Mouse (Mus musculus) cerebellum, adult 2 months (tissue): ENCODE measurements around the gene Hivep2. TPM values are rescaled to one million over a fixed set of nuclear protein-coding genes. Genes with fewer than 3 reads are reported as not detected.

Experiments
- DNase-seq, 2 experiments: peaks; one replicate each; pipeline ENCODE4 v3.0.0; 2021
- H3K27ac ChIP-seq: fragments of 200-500 bp; 2 replicates; pipeline ENCODE4 v1.5.1; 2012; ENCODE audit warnings: low read length, control low read depth, inconsistent platforms; ENCODE audit not compliant: insufficient read depth
- H3K27me3 ChIP-seq: fragments of 200-500 bp; 2 replicates; pipeline ENCODE4 v1.6.1; 2012; ENCODE audit warnings: inconsistent platforms, mild to moderate bottlenecking, low read length, moderate library complexity; ENCODE audit not compliant: control insufficient read depth, insufficient read depth
- H3K4me1 ChIP-seq: fragments of 200-500 bp; 2 replicates; pipeline ENCODE4 v1.6.1; 2011; ENCODE audit warnings: low read length; ENCODE audit not compliant: control insufficient read depth, insufficient read depth
- H3K4me3 ChIP-seq: fragments of 200-500 bp; replicated peaks from 2 replicates; pipeline ENCODE3; 2011; ENCODE audit warnings: mild to moderate bottlenecking, low read depth, low read length, control low read depth; ENCODE audit not compliant: insufficient read depth
- CTCF ChIP-seq: fragments of 200-500 bp; IDR thresholded peaks from 2 replicates; pipeline ENCODE4 v1.5.1; 2011; ENCODE audit warnings: low read depth, mild to moderate bottlenecking, control low read depth, low read length, moderate library complexity, borderline replicate concordance; ENCODE audit not compliant: insufficient read depth
- POLR2A ChIP-seq: fragments of 200-500 bp; IDR thresholded peaks from 2 replicates; pipeline ENCODE4 v1.6.1; 2011; ENCODE audit warnings: low read length, control low read depth, borderline replicate concordance; ENCODE audit not compliant: insufficient read depth
- WGBS: fragments of 180-500 bp; shearing (Covaris S2); methylation state at CpG from one replicate; pipeline ENCODE4 v1.1.7; 2018; 5-methylcytosine and 5-hydroxymethylcytosine counted together
- polyA plus RNA-seq: library from polyadenylated mRNA; depleted of rRNA; stranded (reverse); fragments of >200 nt; gene quantifications from 2 replicates; pipeline ENCODE4 v1.2.3, GENCODE M21; 2012

The Hivep2 gene
- polyA plus RNA-seq, 1 experiment, result 55.2 TPM

DNA sequence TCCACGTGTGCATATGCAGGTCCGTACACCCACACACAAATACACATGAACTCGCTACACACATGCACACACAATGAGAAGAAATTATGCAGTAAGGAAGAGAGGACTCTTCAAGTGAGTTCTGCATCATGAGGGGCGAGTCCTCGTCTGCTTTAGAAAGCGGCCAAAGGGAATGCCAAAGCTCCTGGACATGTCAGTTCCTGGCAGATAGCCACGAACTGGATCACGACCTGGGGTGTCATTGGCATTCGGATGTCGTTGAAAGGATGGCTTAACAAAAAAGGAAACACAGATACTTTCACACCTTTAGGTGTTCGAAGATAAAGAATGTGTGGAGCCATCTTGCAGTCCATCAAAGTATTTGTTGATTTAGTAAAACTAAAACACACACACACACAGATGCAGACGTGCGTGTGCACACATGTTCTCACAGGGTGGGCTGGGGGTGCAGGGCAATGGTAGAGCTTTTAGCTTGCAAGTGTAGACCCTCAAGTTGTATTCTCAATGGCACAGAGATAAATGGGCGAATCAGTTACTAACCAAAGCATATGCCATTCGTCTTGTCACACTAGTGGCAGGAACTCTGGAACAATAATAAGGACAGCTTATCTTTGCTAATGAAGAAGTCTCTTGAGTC is 99.0 kb downstream of the Hivep2 start:
- Histone ChIP-seq H3K4me3 (no peak overlapping the region), H3K27ac (no peak overlapping the region), H3K27me3 (no peaks in the 10 kb centered on the region), H3K4me1 (peaks cover 36% of the 10 kb centered on the region)
- TF ChIP-seq POLR2A (no peak), CTCF (no peak)
- DNase-seq, result peak in 1 of 2 experiments; percentile 51
- 31% methylated on average over 15 of the region's 15 CpGs for WGBS

- 48% methylated on average over 4 of the region's 4 CpGs for WGBS
- Histone ChIP-seq H3K27me3 (no peaks in the 10 kb centered on the region), H3K4me1 (peaks cover 42% of the 10 kb centered on the region), H3K4me3 (no peak overlapping the region), H3K27ac (no peak overlapping the region)
- DNase-seq, result no peak
- no peak for TF ChIP-seq POLR2A
- TF ChIP-seq CTCF, result no peak
Measured at GRCm38 (mm10) chr10:14067802-14068201, 101.9 kb downstream of the Hivep2 start.

- WGBS, result 89% methylated on average over 5 of the region's 5 CpGs
- H3K4me1 ChIP-seq, result peaks cover 23% of the 10 kb centered on the region
- no peak overlapping the region for H3K27ac ChIP-seq
- TF ChIP-seq POLR2A, result no peak
- no peak for TF ChIP-seq CTCF
- no peak overlapping the region for H3K4me3 ChIP-seq
- no peak for DNase-seq
- no peaks in the 10 kb centered on the region for H3K27me3 ChIP-seq
Measured at GRCm38 (mm10) chr10:14070498-14071079, 104.7 kb downstream of the Hivep2 start.

DNA sequence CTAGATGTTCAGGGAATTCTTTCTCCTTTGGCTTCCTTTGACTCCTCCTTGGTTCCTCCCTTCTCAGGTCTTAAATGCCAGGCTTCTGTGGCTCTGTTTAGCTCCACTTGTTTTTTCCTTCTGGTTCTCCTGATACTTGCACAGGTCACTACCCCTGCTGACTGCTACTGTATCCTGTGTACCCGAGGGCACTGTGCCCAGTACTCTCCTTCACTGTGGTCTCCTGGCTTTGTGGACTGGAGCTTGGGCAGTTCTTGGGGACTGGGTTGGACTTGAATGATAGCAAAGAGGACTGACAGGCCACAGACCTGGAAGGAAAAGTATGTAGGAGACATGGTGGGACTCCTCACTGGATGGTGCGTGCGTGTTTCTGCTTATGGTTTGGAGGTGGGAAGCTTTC is 106.6 kb downstream of the Hivep2 start:
- no peak overlapping the region for H3K4me3 ChIP-seq
- H3K27ac ChIP-seq, result peak overlapping the region; percentile 63
- 61% methylated on average over 3 of the region's 3 CpGs for WGBS
- TF ChIP-seq CTCF, result no peak
- no peak for TF ChIP-seq POLR2A
- peaks cover 17% of the 10 kb centered on the region for H3K4me1 ChIP-seq
- H3K27me3 ChIP-seq, result no peaks in the 10 kb centered on the region
- peak in 1 of 2 experiments; percentile 14 for DNase-seq

DNA sequence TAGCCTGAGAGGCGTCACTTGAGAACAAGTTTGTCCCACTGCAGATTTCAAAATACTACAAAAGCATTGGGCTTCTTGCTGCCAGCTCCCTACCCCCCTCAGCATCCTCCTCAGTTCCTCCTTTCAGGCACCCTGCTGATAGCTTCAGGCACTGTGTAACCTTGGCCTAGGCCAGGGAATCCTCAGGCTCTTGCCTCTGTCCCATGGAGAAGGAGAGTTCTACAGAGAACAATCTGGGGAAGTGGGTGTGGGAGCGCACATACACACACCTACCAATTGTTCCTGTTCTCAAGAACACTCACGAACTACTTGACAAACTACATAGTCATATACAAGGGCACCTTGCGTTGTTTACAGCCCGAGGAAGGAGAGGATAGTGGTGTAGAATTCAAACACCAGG is 109.9 kb downstream of the Hivep2 start:
- peak; percentile 20 to 28 for DNase-seq
- no peaks in the 10 kb centered on the region for H3K27me3 ChIP-seq
- 89% methylated on average over 5 of the region's 5 CpGs for WGBS
- no peak for TF ChIP-seq POLR2A
- no peak for TF ChIP-seq CTCF
- H3K27ac ChIP-seq, result no peak overlapping the region
- no peak overlapping the region for H3K4me3 ChIP-seq
- H3K4me1 ChIP-seq, result peaks cover 17% of the 10 kb centered on the region

DNA sequence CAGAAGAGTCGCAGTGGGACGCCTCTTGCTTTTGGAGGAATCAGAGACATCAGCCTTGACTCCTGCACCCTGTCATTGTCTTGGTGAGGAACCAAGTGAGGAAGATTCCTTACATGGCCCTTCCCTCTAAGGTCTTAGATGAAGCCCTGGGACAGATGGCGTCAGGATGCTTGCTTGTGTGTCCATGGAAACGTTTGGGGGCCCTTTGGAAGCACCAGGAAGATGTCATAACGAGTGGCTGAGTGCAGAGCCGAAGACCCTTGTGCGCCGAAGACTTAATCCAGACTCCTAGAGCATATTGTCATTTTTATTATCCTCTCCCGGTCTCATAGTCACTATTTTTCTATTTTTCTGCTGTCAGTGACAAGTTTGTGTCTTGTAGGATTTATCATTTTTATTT is 111.0 kb downstream of the Hivep2 start:
- Histone ChIP-seq H3K27me3 (no peaks in the 10 kb centered on the region), H3K4me3 (no peak overlapping the region), H3K4me1 (peaks cover 22% of the 10 kb centered on the region), H3K27ac (no peak overlapping the region)
- TF ChIP-seq POLR2A (no peak), CTCF (no peak)
- no peak for DNase-seq
- WGBS, result 40% methylated on average over 9 of the region's 9 CpGs

GRCm38 (mm10) chr10:14080830-14081229 is 115.0 kb downstream of the Hivep2 start:
- TF ChIP-seq POLR2A (no peak), CTCF (no peak)
- Histone ChIP-seq H3K4me3 (no peak overlapping the region), H3K4me1 (peaks cover 30% of the 10 kb centered on the region), H3K27ac (peak overlapping the region; percentile 40; the same call in 1 of the 2 replicates), H3K27me3 (no peaks in the 10 kb centered on the region)
- WGBS, result 63% methylated on average over 6 of the region's 6 CpGs
- DNase-seq, result no peak

DNA sequence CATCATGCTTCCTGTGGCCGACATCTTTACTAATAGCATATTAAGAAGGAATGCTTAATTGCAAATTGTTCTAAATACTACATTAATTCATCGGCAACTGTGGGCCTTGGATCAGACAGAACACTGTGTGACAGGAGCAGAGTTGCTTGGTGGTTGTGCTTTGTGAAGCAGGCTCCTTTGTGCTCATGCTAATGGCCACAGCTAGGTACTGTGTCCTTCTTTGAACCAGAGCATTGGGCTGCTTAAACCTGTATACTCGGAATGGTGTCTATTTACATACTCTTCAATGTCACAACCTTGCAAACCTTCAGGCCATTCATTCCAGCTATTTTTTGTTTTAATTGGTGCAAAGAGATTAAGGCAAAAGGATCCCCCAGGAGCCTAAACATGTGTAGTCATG is 115.9 kb downstream of the Hivep2 start:
- H3K27me3 ChIP-seq, result no peaks in the 10 kb centered on the region
- no peak overlapping the region for H3K27ac ChIP-seq
- no peak overlapping the region for H3K4me3 ChIP-seq
- TF ChIP-seq POLR2A (no peak), CTCF (no peak)
- 38% methylated on average over 3 of the region's 3 CpGs for WGBS
- H3K4me1 ChIP-seq, result peaks cover 28% of the 10 kb centered on the region
- DNase-seq, result no peak

- H3K4me3 ChIP-seq, result no peak overlapping the region
- H3K27ac ChIP-seq, result no peak overlapping the region
- DNase-seq, result peak; percentile 84 to 92
- no peaks in the 10 kb centered on the region for H3K27me3 ChIP-seq
- TF ChIP-seq POLR2A (no peak), CTCF (peak; percentile 36; the same call in 1 of the 2 replicates)
- H3K4me1 ChIP-seq, result peaks cover 28% of the 10 kb centered on the region
- WGBS, result 7% methylated on average over 3 of the region's 3 CpGs
Measured at GRCm38 (mm10) chr10:14082275-14082674, 116.4 kb downstream of the Hivep2 start.
